Mouse (Mus musculus): Measurements from ENCODE around the gene Tcte1.

- TF ChIP-seq CTCF (conservative IDR thresholded peaks at IDR 0.05; ENCODE audit: low read length) (peak; percentile 16; the same call in 1 of the 2 replicates), NANOG (IDR thresholded peaks at IDR 0.05; ENCODE audit: borderline replicate concordance, low read length) (no peak), POU5F1 (IDR thresholded peaks at IDR 0.05; ENCODE audit: borderline replicate concordance, low read length) (no peak)
Observed at GRCm38 (mm10) chr17:45563655-45564530, 40.7 kb downstream of the Tcte1 start, which contains the start of gene Slc35b2.

Data from E14TG2a.4 (cell line).